In the genomic region with DNA sequence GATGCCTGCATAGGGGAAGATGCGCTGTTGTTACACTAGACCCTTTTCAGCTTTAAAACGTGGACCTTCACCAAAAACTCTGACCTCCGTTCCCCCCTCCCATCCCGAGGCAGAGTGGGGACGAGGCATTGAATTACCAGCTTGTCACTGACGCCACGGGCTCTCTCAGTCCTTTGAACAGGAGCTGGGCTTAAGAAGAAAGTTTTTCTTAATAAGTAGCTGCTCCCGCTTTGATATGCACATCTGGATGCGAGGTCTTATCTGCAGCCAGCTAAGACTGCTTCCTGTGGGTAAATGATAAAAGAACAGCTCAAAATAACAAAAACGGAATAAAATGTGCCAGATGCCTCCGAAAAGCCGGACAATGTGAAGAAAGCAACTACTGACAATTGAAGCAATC, we compare ENCODE assay signal across 13 mouse cellular contexts.
DNase-seq lines count a peak whose midpoint lies in the region; ATAC-seq and TF ChIP-seq lines count a peak whose summit lies in the region.
"Had no signal": no experiment of that assay in that cellular context is flagged by ENCODE, and none has a peak within 500 bp of the region (broad histone marks: within the 10 kb centered on the region; RNA-seq: fewer than 3 reads in every experiment).

No protein-coding gene starts in this region.

- H3K4me3 ChIP-seq in forebrain, embryonic 11.5 days (ENCODE audit: low read depth, low read length), result no peak overlapping the region
- H3K4me3 ChIP-seq in forebrain, embryonic 15.5 days, result no peak overlapping the region
- H3K4me3 ChIP-seq in forebrain, embryonic 13.5 days, result no peak overlapping the region
- no peak overlapping the region for H3K4me3 ChIP-seq in layer of hippocampus, adult 2 months
- H3K4me3 ChIP-seq: myocyte had no signal

- H3K9ac ChIP-seq in forebrain, embryonic 11.5 days (ENCODE audit: low read length), result no peak overlapping the region
- H3K9ac ChIP-seq in forebrain, embryonic 15.5 days (replicated peaks), result no peak overlapping the region
- no peak overlapping the region for H3K9ac ChIP-seq in forebrain, embryonic 13.5 days

- H3K4me1 ChIP-seq in forebrain, embryonic 11.5 days (replicated peaks; ENCODE audit: control insufficient read depth, insufficient read depth, low read length), result peaks cover 24% of the 10 kb centered on the region
- peaks cover 30% of the 10 kb centered on the region for H3K4me1 ChIP-seq in forebrain, embryonic 15.5 days
- H3K4me1 ChIP-seq in forebrain, embryonic 13.5 days, result peaks cover 25% of the 10 kb centered on the region

- TF ChIP-seq CTCF in layer of hippocampus, adult 2 months (conservative IDR thresholded peaks at IDR 0.05), result no peak

- no peak for DNase-seq in forebrain, embryonic 11.5 days (ENCODE audit: low spot score)
- peak; percentile 73 for DNase-seq in 416B (ENCODE audit: low read depth)
- no peak for DNase-seq in kidney, adult 18-20 months
- no peak for DNase-seq in layer of hippocampus, adult 8-10 months (ENCODE audit: low spot score in 2 of 2)
- DNase-seq in layer of hippocampus, adult 2 months (ENCODE audit: low spot score in 2 of 2), result no peak
- DNase-seq: kidney, postnatal 4 days; lung, adult 18-20 months; spleen, adult 18-20 months had no signal

- H3K27me3 ChIP-seq in forebrain, embryonic 11.5 days (ENCODE audit: control insufficient read depth, insufficient read depth, low read length), result peaks cover 8% of the 10 kb centered on the region; the same call in 1 of the 2 replicates
- H3K27me3 ChIP-seq in forebrain, embryonic 15.5 days, result peaks cover 42% of the 10 kb centered on the region
- peaks cover 52% of the 10 kb centered on the region for H3K27me3 ChIP-seq in forebrain, embryonic 13.5 days
- H3K27me3 ChIP-seq: Patski had no signal

- peak overlapping the region; percentile 61 for H3K27ac ChIP-seq in forebrain, embryonic 11.5 days (ENCODE audit: low read depth, low read length)
- H3K27ac ChIP-seq in forebrain, embryonic 15.5 days (replicated peaks), result no peak overlapping the region
- no peak overlapping the region for H3K27ac ChIP-seq in forebrain, embryonic 13.5 days
- no peak overlapping the region for H3K27ac ChIP-seq in layer of hippocampus, adult 2 months

- ATAC-seq in forebrain, embryonic 11.5 days (replicated peaks; ENCODE audit: low FRiP score), result no peak
- ATAC-seq in forebrain, embryonic 15.5 days (replicated peaks), result no peak
- ATAC-seq in forebrain, embryonic 13.5 days, result no peak
- peak; percentile 87 for ATAC-seq in megakaryocyte-erythroid progenitor cell, adult 5-6 weeks (replicated peaks; ENCODE audit: low FRiP score, low TSS enrichment, poor library complexity, severe bottlenecking)
- ATAC-seq: Patski had no signal

- H3K36me3 ChIP-seq in forebrain, embryonic 11.5 days (ENCODE audit: control insufficient read depth, insufficient read depth, low read length), result no peaks in the 10 kb centered on the region
- no peaks in the 10 kb centered on the region for H3K36me3 ChIP-seq in forebrain, embryonic 15.5 days
- H3K36me3 ChIP-seq in forebrain, embryonic 13.5 days (ENCODE audit: poor library complexity, severe bottlenecking), result no peaks in the 10 kb centered on the region

- peak overlapping the region; percentile 50 for H3K4me2 ChIP-seq in forebrain, embryonic 11.5 days (ENCODE audit: low read depth, low read length, severe bottlenecking)
- no peak overlapping the region for H3K4me2 ChIP-seq in forebrain, embryonic 15.5 days (replicated peaks)
- H3K4me2 ChIP-seq in forebrain, embryonic 13.5 days, result peak overlapping the region; percentile 28

- WGBS in forebrain, embryonic 11.5 days, result under 1% methylated on average over 12 of the region's 12 CpGs
- WGBS in forebrain, embryonic 15.5 days, result 7% methylated on average over 12 of the region's 12 CpGs
- 2% methylated on average over 12 of the region's 12 CpGs for WGBS in forebrain, embryonic 13.5 days

- no peaks in the 10 kb centered on the region for H3K9me3 ChIP-seq in forebrain, embryonic 11.5 days (ENCODE audit: control insufficient read depth, low read length)
- H3K9me3 ChIP-seq in forebrain, embryonic 15.5 days, result no peaks in the 10 kb centered on the region
- no peaks in the 10 kb centered on the region for H3K9me3 ChIP-seq in forebrain, embryonic 13.5 days (replicated peaks)
